Mouse (Mus musculus) cortical plate, adult 2 months (tissue): ENCODE measurements around the gene Bex6.

Experiments used
- CTCF ChIP-seq: fragments of 200-500 bp; IDR thresholded peaks from 2 replicates; pipeline ENCODE4 v1.5.1; 2011; ENCODE audit warnings: mild to moderate bottlenecking, control low read depth, low read length; ENCODE audit not compliant: insufficient read depth; ENCODE audit errors: extremely low read depth
- POLR2A ChIP-seq: fragments of 200-500 bp; IDR thresholded peaks from 2 replicates; pipeline ENCODE4 v1.6.1; 2011; ENCODE audit warnings: mild to moderate bottlenecking, low read length, control low read depth; ENCODE audit not compliant: insufficient read depth; ENCODE audit errors: extremely low read depth

DNA sequence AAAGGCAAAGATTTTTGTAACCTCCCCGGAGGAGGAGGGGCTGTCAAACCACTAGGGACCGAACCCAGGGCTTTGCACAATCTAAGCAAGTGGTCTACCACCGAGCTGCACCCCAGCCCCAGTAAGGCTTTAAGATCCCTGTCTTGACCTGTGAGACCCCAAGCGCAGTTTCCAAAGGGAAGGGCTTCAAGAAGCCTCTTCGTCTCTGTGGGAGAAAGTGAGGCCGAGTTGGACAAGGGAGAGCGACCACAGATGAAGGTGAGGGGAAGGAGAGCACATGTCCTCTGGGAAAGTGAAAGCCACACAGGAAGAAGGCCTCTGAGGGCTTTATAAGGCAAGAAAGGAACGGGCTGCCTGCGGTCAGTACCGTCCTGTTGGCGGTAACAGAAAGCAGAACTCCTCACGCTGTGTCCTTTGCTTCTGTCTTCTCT lies 10.4 kb downstream of the Bex6 start:
- no peak for TF ChIP-seq POLR2A
- TF ChIP-seq CTCF, result no peak
